Mouse (Mus musculus) cerebellum, adult 11 months (tissue): ENCODE data around the gene Fam98c.
"Not testable (repeated sequence)": the region's sequence is repeated elsewhere in the genome, so short reads cannot be mapped to it uniquely, and the experiment has no call there.

ENCODE experiments used
- DNase-seq: peaks from one replicate; pipeline ENCODE4 v3.0.0; 2022

Fam98c gene

GRCm38 (mm10) chr7:29155838-29156782 lies at the start of gene Fam98c:
Gene Fam98c, minus strand, starts transcription at chr7:29156234.
- peak; percentile 86 for DNase-seq

- no peak for DNase-seq
Measured at GRCm38 (mm10) chr7:29202577-29202976, 46.5 kb upstream of the Fam98c start.

- DNase-seq: not testable (repeated sequence)
Measured at GRCm38 (mm10) chr7:29194230-29194629, 38.2 kb upstream of the Fam98c start.

GRCm38 (mm10) chr7:29181323-29181722 lies 25.3 kb upstream of the Fam98c start:
- DNase-seq: not testable (repeated sequence)

GRCm38 (mm10) chr7:29180854-29181236 lies 24.8 kb upstream of the Fam98c start:
- DNase-seq: no peak

GRCm38 (mm10) chr7:29180077-29180853 lies 24.2 kb upstream of the Fam98c start, which contains the start of gene Psmd8:
Gene Psmd8, minus strand, starts transcription at chr7:29180701.
- DNase-seq: peak; percentile 95

- no peak for DNase-seq
Measured at GRCm38 (mm10) chr7:29179323-29179722, 23.3 kb upstream of the Fam98c start.

- no peak for DNase-seq
Measured at GRCm38 (mm10) chr7:29178106-29178505, 22.1 kb upstream of the Fam98c start.

- no peak for DNase-seq
Measured at GRCm38 (mm10) chr7:29172390-29173016, 16.5 kb upstream of the Fam98c start.

- DNase-seq: no peak
Measured at GRCm38 (mm10) chr7:29171562-29172097, 15.6 kb upstream of the Fam98c start.

- no peak for DNase-seq
Measured at GRCm38 (mm10) chr7:29170755-29171561, 14.9 kb upstream of the Fam98c start.

- no peak for DNase-seq
Measured at GRCm38 (mm10) chr7:29170066-29170754, 14.2 kb upstream of the Fam98c start, which contains the start of the genes Ggn and Spred3. Gene Ggn, plus strand, starts transcription at chr7:29170210. Gene Spred3, minus strand, starts transcription at chr7:29170411.

GRCm38 (mm10) chr7:29169231-29170065 lies 13.4 kb upstream of the Fam98c start:
- DNase-seq: peak; percentile 80

- DNase-seq: no peak
Measured at GRCm38 (mm10) chr7:29168791-29169230, 12.8 kb upstream of the Fam98c start.

- no peak for DNase-seq
Measured at GRCm38 (mm10) chr7:29168121-29168695, 12.2 kb upstream of the Fam98c start.

- DNase-seq: no peak
Measured at GRCm38 (mm10) chr7:29167656-29168055, 11.6 kb upstream of the Fam98c start.

- no peak for DNase-seq
Measured at GRCm38 (mm10) chr7:29162750-29163525, 6.9 kb upstream of the Fam98c start.

GRCm38 (mm10) chr7:29162294-29162693 lies 6.3 kb upstream of the Fam98c start:
- DNase-seq: no peak

GRCm38 (mm10) chr7:29158264-29158663 lies 2.2 kb upstream of the Fam98c start:
- DNase-seq: no peak
